Mouse (Mus musculus): ENCODE data around the gene Morn2.
"Not testable (repeated sequence)": the region's sequence is repeated elsewhere in the genome, so short reads cannot be mapped to it uniquely, and the experiment has no call there.

Gene Morn2

GRCm38 (mm10) chr17:80290074-80290657, at the start of gene Morn2, which contains the start of gene Dhx57:
Gene Morn2 (plus strand): TSS chr17:80290203.
Gene Dhx57 (minus strand): TSS chr17:80290476.
- DNase-seq (ENCODE audit: low read depth) = peak; percentile 88

DNA sequence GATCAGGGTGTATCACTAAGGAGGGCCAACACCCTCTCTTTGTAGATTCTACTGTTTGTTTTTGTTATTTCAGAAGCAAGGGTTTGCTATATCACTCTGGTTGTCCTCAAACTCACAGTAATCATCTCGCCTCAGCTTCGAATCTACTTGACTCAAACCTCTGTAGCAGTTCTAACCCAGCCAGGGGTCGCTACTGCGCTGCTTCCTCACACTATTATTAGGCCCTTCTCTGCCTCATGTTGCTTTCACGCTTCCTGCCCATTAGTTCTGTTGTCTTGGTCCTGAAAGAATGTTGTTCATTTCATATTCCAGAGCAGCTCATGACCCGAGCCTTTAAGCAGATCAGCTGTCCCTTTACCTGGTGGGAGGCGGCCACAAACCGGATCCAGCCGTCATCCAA, 48.4 kb upstream of the Morn2 start:
- no peak for DNase-seq (ENCODE audit: low read depth)

- DNase-seq (ENCODE audit: low read depth) = no peak
Observed at GRCm38 (mm10) chr17:80243116-80243515, 46.9 kb upstream of the Morn2 start.

- no peak for DNase-seq (ENCODE audit: low read depth)
Observed at GRCm38 (mm10) chr17:80252757-80253525, 37.1 kb upstream of the Morn2 start.

DNA sequence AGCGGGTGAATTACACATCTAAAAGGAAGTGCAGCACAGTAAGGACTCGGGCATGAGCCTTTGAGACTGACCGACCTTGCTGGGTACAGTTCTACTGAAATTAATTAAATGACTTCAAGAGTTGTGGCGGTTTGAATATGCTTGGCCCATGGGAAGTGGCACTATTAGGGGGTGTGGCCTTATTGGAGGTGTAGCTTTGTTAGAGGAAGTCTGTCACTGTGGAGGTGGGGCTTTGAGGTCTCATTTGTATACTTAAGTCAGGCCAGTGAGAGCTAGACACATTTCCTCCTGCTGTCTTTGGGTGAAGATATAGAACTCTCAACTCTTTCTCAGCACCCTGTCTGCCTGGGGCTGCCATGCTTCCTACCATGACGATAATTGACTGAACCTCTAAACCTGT, 35.6 kb upstream of the Morn2 start:
- DNase-seq (ENCODE audit: low read depth) = no peak

DNA sequence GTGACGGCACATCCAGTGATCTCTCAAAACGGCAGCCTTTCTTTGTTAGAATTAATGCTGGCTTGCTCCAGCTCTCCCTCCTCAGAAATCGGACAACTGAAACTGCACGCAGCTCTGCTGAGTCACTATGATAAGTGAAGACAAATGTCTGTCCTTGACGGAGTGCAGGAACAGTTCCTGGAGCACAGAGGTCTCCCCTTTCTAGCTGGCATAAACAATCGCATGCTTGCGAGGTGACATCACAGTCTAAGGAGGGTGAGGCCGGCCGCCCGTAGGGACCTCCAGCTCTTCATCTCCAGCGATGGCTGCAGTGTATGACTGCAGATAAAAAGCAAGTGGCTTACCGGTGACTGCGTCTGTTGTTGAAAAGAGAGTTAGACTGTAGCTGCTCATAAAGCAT, 34.8 kb upstream of the Morn2 start:
- no peak for DNase-seq (ENCODE audit: low read depth)

GRCm38 (mm10) chr17:80267065-80267464, 22.9 kb upstream of the Morn2 start:
- DNase-seq (ENCODE audit: low read depth) = no peak

GRCm38 (mm10) chr17:80268151-80268550, 21.9 kb upstream of the Morn2 start:
- DNase-seq (ENCODE audit: low read depth) = no peak

- DNase-seq (ENCODE audit: low read depth) = not testable (repeated sequence)
Observed at GRCm38 (mm10) chr17:80270622-80271021, 19.4 kb upstream of the Morn2 start.

DNA sequence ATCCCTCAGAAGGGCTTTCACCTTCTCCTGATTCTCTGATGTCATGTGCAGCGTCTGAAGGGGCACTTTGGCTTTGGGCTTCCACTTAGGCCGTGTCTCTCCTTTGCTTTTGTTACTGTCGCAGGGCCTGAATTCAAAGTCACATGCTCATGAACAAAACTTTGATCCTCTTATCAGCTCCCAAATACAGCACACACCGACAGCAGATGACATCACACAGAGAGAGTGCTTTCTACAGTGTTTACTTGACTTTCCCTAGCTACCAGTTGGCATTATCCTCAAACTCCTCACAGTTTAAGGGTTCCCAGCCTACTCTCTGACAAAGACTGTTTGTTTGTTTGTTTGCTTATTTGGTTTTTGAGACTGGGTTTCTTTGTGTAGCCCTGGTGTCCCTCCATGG, 11.7 kb upstream of the Morn2 start:
- DNase-seq (ENCODE audit: low read depth) = no peak

GRCm38 (mm10) chr17:80279340-80280070, 10.5 kb upstream of the Morn2 start:
- no peak for DNase-seq (ENCODE audit: low read depth)

GRCm38 (mm10) chr17:80284446-80284845, 5.6 kb upstream of the Morn2 start:
- no peak for DNase-seq (ENCODE audit: low read depth)

GRCm38 (mm10) chr17:80288012-80288411, 2.0 kb upstream of the Morn2 start:
- DNase-seq (ENCODE audit: low read depth) = no peak

DNA sequence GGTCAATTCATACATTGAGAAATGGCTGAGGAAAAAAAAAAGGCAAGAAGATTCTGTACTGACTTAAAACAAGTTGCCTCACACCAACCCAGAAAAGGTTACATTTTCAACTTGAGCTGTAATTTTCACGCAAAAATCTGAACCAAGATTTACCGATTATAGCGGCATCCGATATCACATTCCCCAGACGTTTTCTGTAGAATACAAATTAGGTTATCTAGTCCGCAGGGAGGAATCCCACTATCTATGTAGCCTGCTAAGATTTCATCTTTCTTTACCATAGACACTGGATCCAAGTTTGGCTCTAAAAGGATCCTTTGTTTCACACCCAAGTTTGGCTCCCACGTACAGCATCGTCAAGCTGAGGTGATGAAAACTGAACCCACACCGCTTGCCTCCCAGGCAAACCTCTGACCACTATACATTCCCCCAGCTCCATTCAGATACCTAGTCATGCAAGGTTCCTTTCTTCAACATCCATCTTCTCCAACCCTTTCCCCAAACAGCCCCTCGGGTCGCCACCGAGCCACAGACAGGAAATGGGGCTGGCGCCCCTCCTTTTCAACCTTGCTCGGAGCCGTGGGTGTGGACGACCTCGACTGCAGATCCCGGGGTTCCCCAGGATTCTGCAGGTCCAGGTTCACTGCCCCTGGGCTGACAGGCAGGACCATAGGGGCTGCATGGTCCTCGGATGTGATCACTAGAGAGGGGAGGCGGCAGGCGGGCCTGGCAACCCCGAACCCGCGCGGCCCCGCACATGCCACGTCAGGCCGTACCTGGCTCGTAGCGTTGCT, 526 bp upstream of the Morn2 start:
- DNase-seq (ENCODE audit: low read depth) = no peak

DNA sequence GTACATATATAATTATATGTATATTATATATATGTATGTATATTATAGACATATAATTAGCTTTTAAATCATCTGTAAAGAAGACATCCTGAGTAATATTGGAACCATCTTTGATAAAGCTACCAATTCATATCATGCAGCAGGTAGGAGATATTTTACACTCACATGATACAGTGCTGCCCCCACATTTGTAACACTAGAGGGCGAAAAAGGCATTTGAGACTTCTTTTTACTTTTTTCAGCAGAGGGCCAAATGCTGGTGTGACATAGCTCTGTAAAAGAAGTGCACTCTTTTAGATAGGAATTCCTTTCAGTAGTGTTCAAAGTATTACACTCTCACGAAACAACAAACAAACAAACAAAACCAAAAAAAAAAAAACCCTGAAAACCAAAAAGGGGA, 1.1 kb downstream of the Morn2 start:
- peak; percentile 61 for DNase-seq (ENCODE audit: low read depth)

GRCm38 (mm10) chr17:80295258-80295657, 5.3 kb downstream of the Morn2 start:
- no peak for DNase-seq (ENCODE audit: low read depth)

DNA sequence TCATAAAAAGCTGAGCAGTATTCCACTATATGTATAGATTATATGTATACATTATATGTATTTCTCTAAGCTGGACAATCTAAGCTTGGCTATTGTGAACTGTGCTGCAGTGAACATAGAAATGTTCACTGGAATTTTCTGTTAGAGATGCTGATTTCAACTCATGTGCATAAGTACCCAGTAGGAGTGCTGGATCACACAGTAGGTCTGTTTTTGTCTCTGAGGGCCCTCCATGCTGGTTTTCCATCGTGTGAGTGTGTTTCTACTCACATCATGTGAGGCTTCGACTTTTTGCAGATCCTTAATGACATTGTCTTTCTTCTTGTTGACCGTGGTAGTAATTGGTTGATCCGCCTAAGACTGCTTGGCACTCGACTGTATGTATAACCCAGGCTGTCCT, 8.8 kb downstream of the Morn2 start:
- no peak for DNase-seq (ENCODE audit: low read depth)

DNA sequence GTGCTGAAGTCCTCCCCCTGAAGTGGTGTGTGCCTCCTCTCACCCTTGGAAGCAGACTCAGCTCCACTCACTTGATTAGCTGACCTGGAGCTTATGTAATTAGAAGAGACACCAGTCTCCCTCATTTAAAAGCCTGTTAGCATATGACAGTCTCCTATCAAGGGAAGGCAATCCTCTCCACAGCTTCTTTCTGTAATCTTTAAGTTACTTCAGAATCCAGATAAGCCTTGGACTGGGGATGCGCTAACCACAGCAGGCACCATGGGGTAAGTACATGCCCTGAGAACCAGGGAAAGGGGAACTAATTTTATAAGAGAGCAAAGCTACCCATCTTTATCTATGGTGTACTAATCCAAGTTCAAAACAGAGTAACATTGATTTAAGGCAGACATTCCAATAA, 17.2 kb downstream of the Morn2 start, which contains the start of gene Arhgef33:
Gene Arhgef33 (plus strand): TSS at position 157 of the 400 bp plus-strand sequence.
- no peak for DNase-seq (ENCODE audit: low read depth)

GRCm38 (mm10) chr17:80311761-80312160, 21.8 kb downstream of the Morn2 start:
- no peak for DNase-seq (ENCODE audit: low read depth)

DNA sequence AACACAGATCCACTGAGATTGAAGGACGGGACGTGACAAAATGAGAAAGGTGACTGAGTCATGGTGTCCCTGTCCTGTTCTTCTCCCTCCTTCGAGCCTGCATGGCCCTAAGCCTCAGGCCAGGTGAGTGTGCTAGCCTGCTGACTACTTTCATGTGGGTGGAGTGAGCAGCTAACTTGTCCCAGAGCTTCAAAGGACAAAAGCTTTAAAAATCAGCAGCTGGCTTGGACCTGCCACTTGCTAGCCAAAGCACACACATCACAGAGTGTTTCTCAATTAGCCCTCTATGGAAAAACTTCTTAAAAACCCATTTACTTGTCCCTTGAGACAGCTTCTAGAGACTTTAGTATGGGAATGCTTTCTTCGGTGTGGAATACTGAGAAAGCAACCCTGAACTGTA, 22.4 kb downstream of the Morn2 start:
- DNase-seq (ENCODE audit: low read depth) = no peak

DNA sequence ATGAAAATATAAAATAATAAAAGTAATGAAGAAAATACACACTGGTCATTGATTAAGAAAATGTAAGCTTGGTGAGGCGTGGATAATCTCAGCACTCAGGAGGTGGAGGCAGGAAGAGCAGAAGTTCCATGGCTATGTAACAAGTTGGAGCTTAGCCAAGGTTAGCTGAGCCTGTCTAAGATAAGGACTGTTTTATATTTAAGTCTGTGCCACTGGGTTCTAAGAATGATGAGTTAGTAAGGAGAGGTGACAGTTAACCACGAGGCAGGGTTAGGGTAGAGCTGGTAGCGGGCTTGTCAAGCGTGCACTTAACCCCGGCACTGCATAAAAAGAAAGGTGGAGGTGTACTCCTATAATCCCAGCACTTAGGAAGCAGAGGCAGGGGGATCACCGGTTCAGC, 32.2 kb downstream of the Morn2 start:
- no peak for DNase-seq (ENCODE audit: low read depth)

DNA sequence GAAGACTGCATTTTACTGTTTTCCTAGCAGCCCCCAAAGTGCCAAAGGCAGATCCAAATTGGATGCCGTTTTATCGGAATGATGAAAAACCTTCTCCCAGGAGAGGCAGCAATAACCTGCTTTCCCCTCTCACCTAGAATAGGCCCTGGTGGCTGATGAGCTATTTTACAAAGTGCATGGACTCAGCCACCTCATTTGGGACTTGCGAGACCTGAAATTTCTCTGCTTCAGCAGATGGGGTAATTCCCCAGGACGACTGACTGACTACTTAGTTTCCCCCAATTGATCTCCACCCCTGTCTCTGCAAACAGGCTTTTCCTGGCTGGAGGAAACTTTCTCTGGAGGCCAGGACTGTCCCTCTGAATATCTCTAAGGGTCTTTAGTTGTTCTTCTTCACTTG, 33.0 kb downstream of the Morn2 start:
- no peak for DNase-seq (ENCODE audit: low read depth)

Measured in c-Kit-positive CD71-positive TER-119-negative erythroid progenitor cells, embryonic 14.5 days (primary cell).